Mouse (Mus musculus) MEL (cell line): Measurements from ENCODE around the gene Lrrc46.

Source experiments
- CTCF ChIP-seq, 3 experiments: IDR thresholded peaks in 2 of 3; conservative IDR thresholded peaks in 1 of 3; 2 replicates each; pipeline ENCODE4 v1.5.1; 2011 to 2012; ENCODE audit warnings: low read length in 3 of 3, low read depth in 2 of 3, mild to moderate bottlenecking in 2 of 3, improper control_type of control experiment in 1 of 3, inconsistent platforms in 1 of 3, mixed read lengths in 1 of 3, moderate library complexity in 1 of 3; ENCODE audit not compliant: control insufficient read depth in 1 of 3, insufficient read depth in 1 of 3, poor library complexity in 1 of 3, severe bottlenecking in 1 of 3
- EP300 ChIP-seq, 2 experiments: IDR thresholded peaks; 2 replicates each; pipeline ENCODE4 v1.6.1; 2011; ENCODE audit warnings: improper control_type of control experiment in 2 of 2, low read length in 2 of 2, low read depth in 1 of 2, mild to moderate bottlenecking in 1 of 2
- GABPA ChIP-seq: IDR thresholded peaks from 2 replicates; pipeline ENCODE4 v1.6.1; 2012; ENCODE audit warnings: low read depth, mild to moderate bottlenecking, inconsistent platforms, low read length, improper control_type of control experiment, moderate library complexity
- GATA1 ChIP-seq: IDR thresholded peaks from 2 replicates; pipeline ENCODE4 v1.6.1; 2011; ENCODE audit warnings: low read depth, low read length, improper control_type of control experiment
- MAX ChIP-seq: IDR thresholded peaks from 2 replicates; pipeline ENCODE4 v1.6.1; 2011; ENCODE audit warnings: low read length, improper control_type of control experiment
- MYB ChIP-seq: IDR thresholded peaks from 2 replicates; pipeline ENCODE4 v1.6.1; 2011; ENCODE audit warnings: mild to moderate bottlenecking, low read depth, low read length, improper control_type of control experiment
- POLR2A ChIP-seq, 2 experiments: IDR thresholded peaks; 2 replicates each; pipeline ENCODE4 v1.6.1; 2011 to 2012; ENCODE audit warnings: low read length in 2 of 2, mild to moderate bottlenecking in 2 of 2, control low read depth in 1 of 2, improper control_type of control experiment in 1 of 2, low read depth in 1 of 2, moderate library complexity in 1 of 2; ENCODE audit not compliant: control insufficient read depth in 1 of 2, insufficient read depth in 1 of 2, poor library complexity in 1 of 2
- POLR2AphosphoS2 ChIP-seq: IDR thresholded peaks from 2 replicates; pipeline ENCODE4 v1.6.1; 2011; ENCODE audit warnings: low read length, improper control_type of control experiment
- RAD21 ChIP-seq: IDR thresholded peaks from 2 replicates; pipeline ENCODE4 v1.6.1; 2011; ENCODE audit warnings: mild to moderate bottlenecking, low read depth, low read length, improper control_type of control experiment
- TCF12 ChIP-seq: IDR thresholded peaks from 2 replicates; pipeline ENCODE4 v1.6.1; 2014; ENCODE audit warnings: low read depth, mild to moderate bottlenecking, inconsistent platforms, low read length, improper control_type of control experiment, moderate library complexity
- USF1 ChIP-seq: IDR thresholded peaks from 2 replicates; pipeline ENCODE4 v1.6.1; 2014; ENCODE audit warnings: low read depth, mild to moderate bottlenecking, inconsistent platforms, low read length, improper control_type of control experiment, moderate library complexity
- ZMIZ1 ChIP-seq: IDR thresholded peaks from 2 replicates; pipeline ENCODE4 v1.6.1; 2012; ENCODE audit warnings: low read depth, mild to moderate bottlenecking, inconsistent platforms, low read length, improper control_type of control experiment, moderate library complexity
- ZNF384 ChIP-seq: IDR thresholded peaks from 2 replicates; pipeline ENCODE4 v1.6.1; 2012; ENCODE audit warnings: low read depth, mild to moderate bottlenecking, inconsistent platforms, low read length, improper control_type of control experiment

- TF ChIP-seq EP300 (IDR thresholded peaks at IDR 0.05; ENCODE audit: low read depth in 1 of 2, low read length in 2 of 2) (no peak), GATA1 (no peak), CTCF (IDR thresholded peaks at IDR 0.05 in 2 of 3, conservative IDR thresholded peaks at IDR 0.05 in 1 of 3; ENCODE audit: control insufficient read depth in 1 of 3, insufficient read depth in 1 of 3, low read depth in 2 of 3, low read length in 3 of 3, poor library complexity in 1 of 3, severe bottlenecking in 1 of 3) (no peak), POLR2AphosphoS2 (no peak), ZNF384 (no peak), MAX (no peak), POLR2A (IDR thresholded peaks at IDR 0.05; ENCODE audit: control insufficient read depth in 1 of 2, insufficient read depth in 1 of 2, low read depth in 1 of 2, low read length in 2 of 2, poor library complexity in 1 of 2) (no peak), MYB (no peak), USF1 (no peak), RAD21 (no peak), GABPA (no peak), ZMIZ1 (no peak), TCF12 (no peak)
Observed at GRCm38 (mm10) chr11:96987873-96988655, 53.1 kb downstream of the Lrrc46 start.
